Mouse (Mus musculus) G1E (cell line): ENCODE data around the gene Traf3ip2.

Experiments used
- CTCF ChIP-seq: IDR thresholded peaks from 2 replicates; pipeline ENCODE4 v1.5.1; 2012; ENCODE audit warnings: low read depth, low read length, inconsistent platforms, mixed read lengths
- GATA1 ChIP-seq: IDR thresholded peaks from 2 replicates; pipeline ENCODE4 v1.6.1; 2012; ENCODE audit warnings: borderline replicate concordance, low read length, inconsistent platforms, mixed read lengths
- POLR2AphosphoS5 ChIP-seq: IDR thresholded peaks from 2 replicates; pipeline ENCODE4 v1.6.1; 2012; ENCODE audit warnings: low read depth, low read length, inconsistent platforms; ENCODE audit not compliant: insufficient replicate concordance
- TAL1 ChIP-seq: conservative IDR thresholded peaks from 2 replicates; pipeline ENCODE4 v1.6.1; 2012; ENCODE audit warnings: low read depth, low read length, inconsistent platforms, mixed read lengths

- TF ChIP-seq TAL1 (no peak), CTCF (no peak), GATA1 (no peak), POLR2AphosphoS5 (no peak)
These were observed 22.8 kb upstream of the Traf3ip2 start for GRCm38 (mm10) chr10:39589765-39590546.
